Mouse (Mus musculus): Measurements from ENCODE around the gene Tnfaip8l1.

The Tnfaip8l1 gene

DNA sequence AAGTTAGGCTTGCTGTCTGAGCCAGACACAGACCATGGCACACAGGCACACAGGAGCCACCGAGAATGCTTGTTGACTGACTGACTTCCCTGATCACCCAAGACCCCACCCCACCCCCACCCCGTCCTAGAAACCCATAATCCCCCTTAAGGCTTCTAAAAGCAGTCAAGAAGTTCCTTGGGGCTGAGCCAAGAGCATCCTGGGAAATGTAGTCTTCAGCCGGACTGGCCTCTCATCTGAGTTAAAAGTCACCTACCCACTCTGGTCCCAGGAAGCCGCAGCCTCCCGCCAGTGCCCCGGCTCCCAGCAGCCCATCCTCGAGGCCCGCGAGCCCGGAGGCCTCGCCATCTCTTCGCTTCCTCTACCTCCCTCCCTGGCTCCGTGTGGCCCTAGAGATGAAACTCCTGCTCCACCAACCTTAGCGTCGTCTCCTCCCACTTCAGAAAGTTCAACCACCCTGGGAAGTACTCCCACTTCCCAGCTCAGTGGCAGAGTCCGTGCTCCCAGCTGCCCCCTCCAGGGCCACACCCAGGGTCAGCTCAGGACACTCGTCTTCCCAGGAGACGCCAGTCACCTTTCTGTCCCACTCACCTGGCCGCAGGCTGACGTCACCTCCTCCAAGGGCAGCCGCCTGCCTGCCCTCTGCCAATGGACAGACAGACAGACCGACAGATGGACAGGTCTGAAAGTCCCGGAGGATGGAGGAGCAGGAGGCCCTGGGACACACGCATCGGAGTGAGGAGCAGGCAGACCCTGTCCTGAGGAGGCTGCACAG lies 24.3 kb upstream of the Tnfaip8l1 start:
- no peak for DNase-seq (ENCODE audit: low spot score)

DNA sequence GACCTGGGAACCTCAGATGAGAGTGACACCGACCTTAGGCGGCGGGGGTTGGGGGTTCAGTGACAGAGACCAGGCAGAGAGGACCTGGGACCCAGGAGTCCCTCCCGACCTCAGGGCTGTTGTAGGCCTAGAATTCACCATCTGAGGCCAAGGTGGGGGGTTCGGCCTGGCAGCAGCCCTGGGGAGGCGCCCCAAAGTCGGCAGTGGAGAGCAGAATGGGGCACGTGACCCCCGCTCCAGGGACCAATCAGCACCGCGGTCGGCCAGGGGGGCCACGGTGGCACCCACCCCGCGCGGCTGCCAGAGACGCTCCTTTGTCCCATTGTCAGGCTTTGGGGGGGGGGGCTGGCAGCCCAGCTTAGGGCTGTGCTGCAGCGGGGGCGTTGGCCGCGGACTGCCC lies 22.9 kb upstream of the Tnfaip8l1 start:
- no peak for DNase-seq (ENCODE audit: low spot score)

DNA sequence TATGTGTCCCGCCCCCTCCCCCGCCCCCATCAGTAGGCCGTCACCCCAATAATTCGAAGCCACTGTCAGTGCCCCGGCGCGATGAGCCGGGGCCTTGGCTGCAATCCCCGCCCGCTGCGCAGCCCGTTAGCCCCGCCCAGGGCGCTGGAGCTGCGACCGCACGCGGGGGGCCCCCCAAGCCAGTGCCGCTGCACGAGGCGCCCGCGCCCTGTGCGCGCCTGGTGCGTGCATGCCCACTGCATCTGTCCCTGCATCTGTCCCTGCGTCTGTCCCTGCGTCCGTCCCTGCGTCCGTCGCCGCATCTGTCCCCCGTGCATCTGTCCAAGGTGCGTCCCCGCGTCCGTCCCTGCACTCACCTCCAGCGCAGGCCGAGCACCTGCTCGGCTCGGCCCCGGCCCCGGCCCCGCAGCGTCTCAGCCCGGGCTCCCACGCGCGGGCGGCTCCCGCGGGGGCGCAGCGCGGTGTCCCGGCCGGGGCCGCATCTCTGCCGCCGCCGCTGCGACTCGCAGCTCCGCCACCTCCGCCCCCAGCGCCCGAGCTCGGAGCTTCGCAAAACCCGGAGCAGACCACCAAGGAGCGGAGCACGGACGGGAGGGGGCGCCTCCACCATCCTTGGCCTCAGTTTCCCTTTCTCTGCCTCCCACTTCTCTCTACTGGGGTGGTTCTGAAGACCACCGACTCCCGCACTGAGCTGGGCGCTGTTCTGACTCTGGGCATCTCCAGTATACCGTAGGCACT lies 22.2 kb upstream of the Tnfaip8l1 start, which contains the start of gene Sema6b:
TSS of gene Sema6b (minus strand) at position 486 of the 738 bp plus-strand sequence.
- DNase-seq (ENCODE audit: low spot score) = peak; percentile 62

DNA sequence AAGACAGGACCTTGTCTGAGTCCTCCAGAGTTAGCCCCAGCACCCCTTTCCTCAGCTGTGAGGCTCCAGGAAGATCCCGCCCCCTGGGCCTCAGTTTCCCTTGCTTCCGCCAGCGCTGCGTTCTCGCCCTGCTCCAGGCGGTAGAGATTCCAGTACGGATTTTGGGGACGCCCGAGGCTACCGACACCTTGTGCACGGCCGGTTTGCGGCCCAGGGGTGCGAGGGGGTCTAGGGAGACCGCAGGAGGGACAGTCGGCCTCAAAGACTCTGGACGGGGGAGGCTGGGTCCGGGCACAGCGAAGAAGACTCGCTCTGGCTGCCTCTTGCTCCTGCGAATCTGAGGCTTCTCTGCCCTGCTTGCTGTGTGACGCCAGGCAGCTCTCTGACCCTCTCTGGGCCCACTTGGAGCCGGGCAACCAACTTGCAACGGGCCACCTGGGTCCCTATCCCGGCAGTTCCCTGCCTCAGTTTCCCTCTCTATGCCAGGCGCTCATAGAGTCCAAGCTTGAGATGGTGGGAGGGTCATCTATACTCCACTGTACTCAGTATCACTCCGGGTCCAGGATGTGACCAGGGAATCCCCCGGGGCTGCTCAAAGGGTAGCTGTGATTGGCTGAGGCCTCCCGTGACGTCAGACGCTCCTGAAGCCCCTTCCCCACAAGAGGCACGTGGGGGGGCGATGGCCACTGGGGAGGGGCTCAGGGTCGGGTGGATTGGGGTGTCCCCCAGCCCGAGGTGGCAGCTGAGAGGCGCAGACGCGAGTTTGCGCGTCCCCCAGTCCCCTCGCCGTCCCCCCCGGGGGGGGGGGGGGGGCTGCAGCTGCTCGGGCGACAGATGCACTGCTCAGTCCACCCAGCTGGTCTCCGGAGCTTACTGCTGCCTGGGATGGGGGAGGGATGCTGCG lies 20.3 kb upstream of the Tnfaip8l1 start:
- DNase-seq (ENCODE audit: low spot score) = no peak

DNA sequence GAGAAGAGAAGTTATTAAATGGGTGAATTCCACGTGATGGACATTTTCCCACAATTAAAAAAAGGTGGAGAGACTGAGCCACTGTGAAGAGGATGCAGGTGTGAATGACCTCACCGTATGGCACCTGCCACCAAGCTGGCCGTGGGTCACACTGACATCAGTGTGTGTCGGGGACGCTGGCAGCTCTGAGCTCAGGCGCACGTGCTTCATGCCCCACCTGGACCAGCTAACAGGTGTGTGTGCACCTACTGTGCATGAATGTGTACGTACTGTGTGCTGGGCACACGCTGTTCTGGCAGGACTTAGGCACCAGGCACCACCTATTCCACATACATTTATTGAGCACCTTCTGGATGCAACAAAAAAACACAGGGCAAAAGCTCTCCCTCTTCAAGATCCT lies 17.7 kb upstream of the Tnfaip8l1 start:
- DNase-seq (ENCODE audit: low spot score) = no peak

DNA sequence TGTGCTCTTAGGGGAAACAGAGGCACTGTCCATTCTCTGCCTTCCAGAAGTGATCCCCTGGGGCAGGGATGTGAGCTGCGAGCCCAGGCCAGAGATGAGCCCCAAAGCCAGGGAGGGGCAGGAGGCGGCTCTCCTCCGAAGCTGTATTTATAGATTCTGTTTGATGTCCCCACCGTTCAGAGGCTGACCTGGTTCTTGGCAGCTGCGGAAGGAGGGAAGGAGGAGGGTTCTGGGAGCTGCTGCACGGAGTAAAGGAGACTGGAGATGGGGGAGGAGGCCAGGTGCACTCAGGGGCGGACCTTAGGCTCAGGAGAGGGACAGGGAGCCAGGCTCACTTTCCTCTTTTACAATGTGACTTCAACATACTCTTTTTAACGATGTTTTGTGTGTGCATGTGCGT lies 16.1 kb upstream of the Tnfaip8l1 start:
- DNase-seq (ENCODE audit: low spot score) = no peak

DNA sequence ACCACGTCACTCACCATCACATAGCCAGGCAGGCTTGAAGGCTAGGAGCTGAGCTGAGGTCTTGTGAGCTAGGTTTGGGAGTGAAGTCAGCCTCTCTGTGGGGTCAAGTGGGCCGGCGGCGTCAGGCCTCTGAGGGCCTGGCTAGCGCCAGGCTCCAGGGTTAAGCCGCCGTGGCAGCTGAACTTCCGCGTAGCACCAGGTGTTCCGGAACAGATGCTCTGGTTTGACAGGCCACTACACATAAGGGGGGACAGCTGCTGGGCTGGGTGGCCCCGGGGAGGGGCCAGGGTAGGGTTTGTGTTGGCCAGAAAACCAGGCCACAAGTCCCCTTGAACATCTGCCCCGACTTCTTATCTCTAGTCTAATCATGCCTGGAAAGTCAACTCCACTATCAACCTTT lies 14.9 kb upstream of the Tnfaip8l1 start:
- DNase-seq (ENCODE audit: low spot score) = no peak

DNA sequence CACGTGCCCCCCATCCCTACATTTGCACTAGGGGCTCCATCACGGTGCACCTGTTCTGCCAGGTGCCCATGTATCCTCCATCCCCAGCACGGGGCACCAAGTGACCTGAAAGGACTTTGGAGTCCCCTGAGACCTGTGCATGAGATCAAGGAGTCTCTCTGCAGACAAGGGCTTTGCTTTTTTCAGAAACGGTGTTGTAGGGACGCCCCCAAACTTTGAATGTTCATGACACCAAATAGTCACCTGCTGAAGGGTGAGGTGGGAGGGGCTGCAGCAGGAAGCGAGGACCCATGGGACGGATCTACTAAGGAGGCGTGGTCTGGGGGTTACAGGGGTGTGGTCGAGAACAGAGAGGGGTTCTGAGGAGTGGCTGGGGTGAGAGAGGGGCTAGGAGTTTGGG lies 14.0 kb upstream of the Tnfaip8l1 start:
- no peak for DNase-seq (ENCODE audit: low spot score)

DNA sequence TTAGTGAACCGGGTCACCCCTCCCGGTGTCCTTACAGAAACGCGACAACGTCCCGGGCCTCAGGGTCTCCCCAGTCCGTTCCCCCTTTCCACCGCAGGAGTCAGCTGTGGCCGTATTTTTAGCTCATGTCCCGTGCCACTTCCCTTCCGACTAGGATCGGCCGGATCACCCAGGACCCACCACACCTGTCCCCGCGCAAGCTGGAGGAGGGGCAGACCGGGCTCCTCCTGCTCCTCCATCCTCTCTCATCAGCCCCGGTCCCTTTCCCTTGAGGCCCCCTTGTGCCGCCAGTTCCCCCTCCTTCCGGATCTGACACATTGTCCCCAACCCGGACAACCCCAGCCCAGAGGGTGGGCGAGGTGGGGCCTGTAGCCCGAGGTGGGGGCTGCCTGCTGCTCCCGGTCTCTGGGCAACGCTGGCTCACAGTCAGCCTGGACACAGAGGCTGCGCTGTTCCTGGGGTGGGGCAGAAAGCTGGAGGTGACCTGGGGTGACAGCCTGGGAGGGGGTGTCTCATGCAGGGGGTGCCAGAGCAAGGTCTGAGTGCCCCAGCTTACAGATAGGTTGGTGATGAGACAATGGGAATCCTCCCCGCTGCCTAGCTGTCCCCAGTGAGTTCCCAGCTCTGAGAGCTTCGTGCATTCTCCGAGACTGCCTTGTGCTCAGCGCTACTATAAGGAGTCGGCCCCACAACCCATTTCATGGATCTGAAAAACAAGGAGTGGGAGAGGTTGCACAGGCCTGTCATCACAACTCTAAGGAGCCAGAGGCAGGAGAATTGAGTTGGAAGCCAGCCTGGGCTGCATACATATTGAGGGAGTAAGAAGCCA lies 13.3 kb upstream of the Tnfaip8l1 start:
- no peak for DNase-seq (ENCODE audit: low spot score)

DNA sequence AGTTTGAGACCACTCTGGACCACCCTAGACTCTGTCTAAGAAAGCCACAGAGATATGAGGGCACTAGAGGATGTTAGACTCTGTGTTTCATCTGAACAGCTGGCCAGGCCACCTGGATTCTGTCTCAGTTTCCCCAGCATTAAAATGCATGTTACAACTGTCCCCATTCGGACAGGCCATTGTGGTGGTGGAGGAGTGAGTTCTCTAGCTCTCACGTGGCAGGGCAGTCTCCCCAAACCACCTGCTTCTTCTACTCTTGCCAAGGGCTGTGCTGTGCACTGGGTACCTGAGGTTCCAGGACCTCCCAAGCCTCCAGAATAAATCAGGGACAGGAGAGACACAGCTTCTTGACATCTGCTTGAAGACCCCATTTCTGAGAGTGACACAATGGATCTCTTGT lies 12.4 kb upstream of the Tnfaip8l1 start:
- DNase-seq (ENCODE audit: low spot score) = no peak

DNA sequence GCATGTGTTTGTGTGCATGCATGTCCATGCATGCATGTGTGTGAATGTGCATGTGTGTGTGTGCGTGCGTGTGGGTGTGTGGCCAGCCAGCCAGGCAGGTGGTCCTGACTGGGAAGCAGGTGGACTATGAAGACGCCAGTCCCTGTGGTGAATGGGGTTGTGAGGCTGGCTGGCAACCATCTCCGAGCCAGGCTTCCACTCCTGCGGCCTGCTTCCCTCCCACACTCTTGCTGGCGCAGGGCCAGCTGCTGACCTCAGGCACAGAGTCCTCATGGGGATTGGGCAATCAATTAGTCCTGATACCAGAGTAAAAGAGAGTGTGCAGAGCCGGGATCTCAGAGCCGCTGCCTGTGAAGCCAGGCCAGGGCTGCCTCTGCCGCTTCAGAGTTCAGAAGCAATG lies 8.6 kb upstream of the Tnfaip8l1 start:
- peak; percentile 78 for DNase-seq (ENCODE audit: low spot score)

DNA sequence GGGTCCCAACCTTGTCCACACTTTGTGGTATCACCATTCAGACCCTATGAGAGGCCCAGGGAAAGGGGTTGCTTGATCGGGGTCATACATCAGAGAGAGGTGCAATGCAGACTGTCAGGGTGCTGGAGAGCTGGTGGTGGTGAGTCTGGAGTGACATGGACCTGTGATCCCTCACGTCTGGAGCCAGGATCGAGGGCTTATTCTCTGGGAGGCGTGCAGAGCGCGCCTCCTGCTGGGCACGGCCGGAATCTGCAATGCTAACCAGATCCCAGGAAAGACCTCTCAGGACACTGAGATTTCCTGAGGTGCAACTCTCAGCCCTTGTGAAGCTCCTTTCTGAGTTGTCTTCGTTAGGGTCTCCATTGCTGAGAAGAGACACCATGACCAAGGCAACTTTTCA lies 2.5 kb upstream of the Tnfaip8l1 start:
- peak; percentile 61 for DNase-seq (ENCODE audit: low spot score)

DNA sequence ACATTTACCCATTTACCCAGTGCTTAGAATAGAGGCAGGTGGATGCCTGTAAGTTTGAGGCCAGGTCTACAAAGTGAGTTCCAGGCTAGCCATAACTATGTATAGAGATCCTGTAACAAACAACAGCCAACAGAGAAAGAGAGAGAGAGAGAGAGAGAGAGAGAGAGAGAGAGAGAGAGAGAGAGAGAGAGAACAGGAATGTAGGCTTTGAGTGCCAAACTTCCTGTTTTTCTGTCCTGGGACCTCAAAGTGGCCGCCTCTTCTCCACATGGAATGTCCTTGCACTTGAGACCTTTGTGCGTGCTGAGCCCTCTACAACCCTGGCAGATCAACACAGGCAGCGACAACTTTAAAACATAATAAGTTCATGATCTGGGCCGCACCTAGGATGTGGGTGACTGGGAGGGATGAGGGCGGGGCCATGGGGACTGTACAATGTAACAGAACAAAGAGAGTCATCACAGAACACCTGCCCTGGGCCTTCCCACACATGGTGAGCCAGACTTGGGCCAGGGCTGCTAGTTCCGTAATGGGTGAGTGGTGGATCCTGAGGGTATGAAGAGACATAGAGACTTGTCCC lies 1.3 kb downstream of the Tnfaip8l1 start:
- no peak for DNase-seq (ENCODE audit: low spot score)

DNA sequence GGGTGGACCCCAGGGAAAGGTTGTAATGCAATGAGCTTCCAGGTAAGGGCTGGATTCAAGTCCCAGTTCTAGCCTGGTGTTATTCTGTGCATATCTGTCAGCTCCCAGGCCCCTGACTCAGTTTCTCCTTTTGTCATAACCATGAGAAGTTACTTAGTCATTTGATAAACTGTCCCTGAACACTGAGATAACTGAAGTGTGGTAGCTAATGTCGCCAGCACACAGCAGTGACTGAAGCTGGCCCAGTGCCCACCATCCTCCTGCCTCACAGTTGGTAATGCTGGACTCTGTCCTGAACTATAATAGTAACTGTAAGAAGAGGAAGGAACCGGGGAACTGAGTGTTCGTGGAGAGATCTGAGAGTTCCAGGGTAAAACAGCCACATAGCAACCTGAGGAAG lies 2.2 kb downstream of the Tnfaip8l1 start:
- DNase-seq (ENCODE audit: low spot score) = no peak

DNA sequence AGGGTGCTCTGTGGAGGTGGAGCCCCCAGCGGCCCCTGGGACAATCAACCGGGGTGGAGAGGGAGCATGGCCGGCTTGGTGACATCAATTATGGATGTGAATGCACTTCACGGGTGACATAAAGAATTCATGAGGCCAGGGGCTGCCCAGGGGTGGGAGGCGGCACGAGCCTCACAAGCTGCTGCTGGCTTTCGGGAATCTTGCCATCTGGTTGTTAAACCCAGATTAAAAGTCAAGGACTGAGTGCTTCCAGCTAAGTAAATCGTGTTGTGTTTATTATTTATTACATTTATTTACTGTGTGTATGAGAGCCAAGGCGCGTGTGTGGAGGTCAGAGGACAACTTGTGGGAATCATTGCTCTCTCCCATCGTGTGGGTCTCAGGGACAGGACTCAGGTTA lies 3.4 kb downstream of the Tnfaip8l1 start:
- no peak for DNase-seq (ENCODE audit: low spot score)

DNA sequence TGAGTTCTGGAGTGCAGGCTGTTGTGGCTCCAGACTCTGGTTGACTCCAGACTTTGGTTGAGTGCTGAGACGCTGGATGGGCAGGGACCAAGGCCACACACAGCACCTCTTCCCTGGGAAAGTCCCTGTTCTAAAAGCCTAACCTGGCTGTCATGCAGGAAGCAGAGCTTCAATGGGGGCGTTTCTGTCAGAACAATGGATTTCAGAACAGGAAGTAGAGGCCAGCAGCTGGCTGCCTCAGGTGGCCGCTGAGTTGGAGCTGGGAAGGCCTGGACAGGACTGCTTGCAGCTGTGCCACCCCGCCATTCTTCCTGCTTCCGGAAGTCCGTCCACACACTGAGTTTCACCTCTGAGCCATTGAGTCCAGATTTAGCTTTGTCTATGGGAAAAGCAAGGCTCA lies 7.6 kb downstream of the Tnfaip8l1 start:
- no peak for DNase-seq (ENCODE audit: low spot score)

DNA sequence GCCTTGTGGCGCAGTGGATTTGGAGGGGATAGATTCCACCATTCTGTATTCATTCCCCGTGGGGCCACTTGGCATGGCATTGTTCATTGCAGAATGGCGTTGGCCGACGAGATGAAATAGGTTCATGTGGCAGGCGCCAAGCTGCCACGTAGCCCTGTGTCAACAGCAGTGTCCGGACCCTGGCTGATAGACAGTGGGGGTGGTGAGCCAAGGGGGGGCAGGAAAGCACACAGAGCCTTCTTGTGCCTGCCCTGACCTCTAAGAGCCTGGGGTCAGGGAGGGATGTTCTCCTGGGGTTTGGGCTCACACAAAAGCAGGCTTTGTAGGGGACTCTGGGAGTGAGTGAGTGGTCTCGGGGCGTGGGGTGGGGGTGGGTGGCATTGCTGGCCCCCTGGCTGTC lies 8.4 kb downstream of the Tnfaip8l1 start:
- DNase-seq (ENCODE audit: low spot score) = no peak

DNA sequence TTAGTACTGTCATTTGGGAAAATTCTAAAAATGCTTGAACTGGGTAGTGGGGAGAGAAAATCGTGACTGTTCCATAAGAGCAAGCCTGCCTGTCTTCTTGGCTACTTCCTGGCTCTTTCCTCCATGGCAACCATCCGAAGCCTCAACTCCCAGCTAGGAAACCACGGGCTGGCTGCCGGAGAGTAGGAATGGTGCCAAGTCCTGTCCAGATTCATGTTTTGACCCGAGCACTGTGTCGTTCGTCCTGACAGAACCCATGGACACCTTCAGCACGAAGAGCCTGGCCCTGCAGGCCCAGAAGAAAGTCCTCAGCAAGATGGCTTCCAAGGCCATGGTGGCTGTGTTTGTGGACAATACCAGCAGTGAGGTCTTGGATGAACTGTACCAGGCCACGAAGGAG lies 9.2 kb downstream of the Tnfaip8l1 start:
- no peak for DNase-seq (ENCODE audit: low spot score)

DNA sequence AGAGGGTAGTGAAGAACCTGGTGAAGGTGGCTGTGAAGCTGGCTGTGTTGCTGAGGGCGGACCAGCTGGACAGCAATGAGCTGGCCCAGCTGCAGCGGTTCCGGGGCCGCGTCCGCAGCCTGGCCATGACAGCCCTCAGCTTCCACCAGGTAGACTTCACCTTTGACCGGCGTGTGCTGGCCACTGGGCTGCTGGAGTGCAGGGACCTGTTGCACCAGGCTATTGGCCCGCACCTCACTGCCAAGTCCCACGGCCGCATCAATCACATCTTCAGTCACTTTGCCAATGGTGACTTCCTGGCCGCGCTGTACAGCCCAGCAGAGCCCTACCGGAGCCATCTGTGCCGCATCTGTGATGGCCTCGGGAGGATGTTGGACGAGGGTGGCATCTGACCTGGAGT lies 9.6 kb downstream of the Tnfaip8l1 start:
- DNase-seq (ENCODE audit: low spot score) = no peak

DNA sequence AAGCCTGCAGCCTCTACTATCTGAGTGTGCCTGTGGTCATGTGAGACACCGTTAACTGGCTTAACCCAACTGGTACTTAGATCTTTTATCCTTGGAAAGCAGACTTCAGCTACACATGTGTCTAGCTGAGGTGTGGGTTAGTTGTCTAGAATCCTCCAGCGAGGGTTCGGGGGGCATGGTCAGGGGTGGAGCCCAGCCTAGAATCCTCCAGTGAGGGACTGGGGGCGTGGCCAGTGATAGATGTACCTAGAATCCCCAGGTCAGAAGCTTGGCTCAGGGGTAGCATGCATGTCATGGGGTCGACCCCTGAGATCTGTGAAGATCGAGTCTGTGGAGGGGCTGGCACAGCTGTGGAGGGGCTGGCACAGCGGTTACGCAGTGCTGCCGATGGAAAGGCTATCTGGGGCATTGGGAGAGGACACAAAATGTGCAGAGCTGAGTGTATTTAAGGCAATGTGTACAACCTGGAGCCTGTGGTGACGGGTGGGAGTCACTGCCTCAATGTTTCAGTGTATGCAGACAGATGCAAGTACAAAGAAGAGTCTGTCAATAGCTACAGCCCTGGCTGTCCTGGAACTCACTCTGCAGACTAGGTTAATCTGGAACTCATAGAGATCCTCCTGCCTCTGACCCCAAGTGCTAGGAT lies 11.2 kb downstream of the Tnfaip8l1 start:
- no peak for DNase-seq (ENCODE audit: low spot score)

DNA sequence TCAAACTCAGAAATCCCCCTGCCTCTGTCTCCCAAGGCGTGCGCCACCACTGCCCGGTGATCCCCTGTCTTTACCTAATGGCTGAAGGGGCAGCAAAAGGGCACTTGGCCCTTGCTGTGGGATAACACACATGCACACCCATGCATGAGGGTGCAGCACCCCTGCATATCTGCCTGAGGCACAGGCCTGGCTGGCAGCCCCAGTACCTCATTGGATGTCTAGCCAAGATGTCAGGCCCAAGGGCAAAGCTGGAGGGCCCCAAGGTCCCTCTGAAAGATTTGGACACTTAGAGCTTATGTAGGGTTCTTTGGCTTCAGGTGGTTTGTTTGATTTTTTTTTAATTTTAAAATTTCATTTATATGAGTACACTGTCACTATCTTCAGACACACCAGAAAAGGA lies 13.1 kb downstream of the Tnfaip8l1 start:
- no peak for DNase-seq (ENCODE audit: low spot score)
